Mouse (Mus musculus) cerebellum, adult 2 months (tissue): ENCODE measurements at regions not wholly inside any gene's neighbourhood (a gene's known extent, or its start where the extent isn't known, plus 50 kb on each side); places are given as distances from the start of the nearest gene placed in this dataset.

ENCODE experiments used
- CTCF ChIP-seq: fragments of 200-500 bp; IDR thresholded peaks from 2 replicates; pipeline ENCODE4 v1.5.1; 2011; ENCODE audit warnings: low read depth, mild to moderate bottlenecking, control low read depth, low read length, moderate library complexity, borderline replicate concordance; ENCODE audit not compliant: insufficient read depth
- POLR2A ChIP-seq: fragments of 200-500 bp; IDR thresholded peaks from 2 replicates; pipeline ENCODE4 v1.6.1; 2011; ENCODE audit warnings: low read length, control low read depth, borderline replicate concordance; ENCODE audit not compliant: insufficient read depth

DNA sequence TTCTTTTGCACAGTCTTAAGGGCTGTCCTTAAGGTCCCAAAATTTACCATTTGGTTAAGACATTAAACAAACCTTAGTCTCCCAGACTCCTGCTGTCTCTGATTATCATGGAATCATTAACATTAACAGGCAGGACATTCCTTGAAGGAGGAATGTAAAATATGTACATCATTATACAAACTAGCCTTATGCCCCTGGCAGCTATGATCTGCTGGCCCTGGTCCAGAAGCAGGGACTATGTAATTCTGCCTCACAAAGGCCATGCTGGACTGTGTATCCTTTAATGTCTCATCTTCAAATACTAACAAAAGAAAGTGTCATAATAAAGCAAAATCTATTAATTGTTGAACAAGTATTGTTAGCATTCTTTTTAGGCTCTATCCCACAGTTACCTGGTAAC lies 232.9 kb upstream of the Sema3a start:
- TF ChIP-seq POLR2A (no peak), CTCF (no peak)
